Mouse (Mus musculus): ENCODE measurements around the gene Arl4a.

The Arl4a gene

GRCm38 (mm10) chr12:40037876-40038463 lies at the start of gene Arl4a:
TSS of gene Arl4a (minus strand) at chr12:40038025.
- Histone ChIP-seq H3K36me3 (ENCODE audit: insufficient read depth, low read length) (peaks cover 18% of the 10 kb centered on the region), H3K4me1 (replicated peaks; ENCODE audit: low read depth, low read length) (peaks cover 46% of the 10 kb centered on the region), H3K9me3 (ENCODE audit: low read length) (no peaks in the 10 kb centered on the region; the same call in 1 of the 2 replicates), H3K4me3 (replicated peaks; ENCODE audit: low read length) (peak within 1 kb of the TSS; percentile 92), H3K27me3 (ENCODE audit: insufficient read depth, low read length) (no peaks in the 10 kb centered on the region)
- no peak for TF ChIP-seq CTCF (conservative IDR thresholded peaks at IDR 0.05; ENCODE audit: low read length)
- no peak for TF ChIP-seq POU5F1 (IDR thresholded peaks at IDR 0.05; ENCODE audit: borderline replicate concordance, low read length)
- no peak for TF ChIP-seq NANOG (IDR thresholded peaks at IDR 0.05; ENCODE audit: borderline replicate concordance, low read length)

- Histone ChIP-seq H3K36me3 (ENCODE audit: insufficient read depth, low read length) (no peaks in the 10 kb centered on the region), H3K4me3 (replicated peaks; ENCODE audit: low read length) (no peak overlapping the region), H3K27me3 (ENCODE audit: insufficient read depth, low read length) (no peaks in the 10 kb centered on the region), H3K4me1 (replicated peaks; ENCODE audit: low read depth, low read length) (no peaks in the 10 kb centered on the region), H3K9me3 (ENCODE audit: low read length) (no peaks in the 10 kb centered on the region)
- TF ChIP-seq CTCF (conservative IDR thresholded peaks at IDR 0.05; ENCODE audit: low read length): no peak
- TF ChIP-seq NANOG (IDR thresholded peaks at IDR 0.05; ENCODE audit: borderline replicate concordance, low read length): no peak
- no peak for TF ChIP-seq POU5F1 (IDR thresholded peaks at IDR 0.05; ENCODE audit: borderline replicate concordance, low read length)
Observed at GRCm38 (mm10) chr12:40085731-40086322, 48.0 kb upstream of the Arl4a start.

GRCm38 (mm10) chr12:40082453-40083238 lies 44.8 kb upstream of the Arl4a start:
- TF ChIP-seq POU5F1 (IDR thresholded peaks at IDR 0.05; ENCODE audit: borderline replicate concordance, low read length) (no peak), CTCF (conservative IDR thresholded peaks at IDR 0.05; ENCODE audit: low read length) (peak; percentile 81)
- Histone ChIP-seq H3K36me3 (ENCODE audit: insufficient read depth, low read length) (no peaks in the 10 kb centered on the region), H3K4me3 (replicated peaks; ENCODE audit: low read length) (no peak overlapping the region), H3K9me3 (ENCODE audit: low read length) (no peaks in the 10 kb centered on the region), H3K4me1 (replicated peaks; ENCODE audit: low read depth, low read length) (no peaks in the 10 kb centered on the region), H3K27me3 (ENCODE audit: insufficient read depth, low read length) (no peaks in the 10 kb centered on the region)

- no peak for TF ChIP-seq POU5F1 (IDR thresholded peaks at IDR 0.05; ENCODE audit: borderline replicate concordance, low read length)
- TF ChIP-seq NANOG (IDR thresholded peaks at IDR 0.05; ENCODE audit: borderline replicate concordance, low read length): no peak
- TF ChIP-seq CTCF (conservative IDR thresholded peaks at IDR 0.05; ENCODE audit: low read length): no peak
Observed at GRCm38 (mm10) chr12:40082048-40082447, 44.2 kb upstream of the Arl4a start.

GRCm38 (mm10) chr12:40073660-40074059 lies 35.8 kb upstream of the Arl4a start:
- no peaks in the 10 kb centered on the region for H3K36me3 ChIP-seq (ENCODE audit: insufficient read depth, low read length)
- H3K4me3 ChIP-seq (replicated peaks; ENCODE audit: low read length): no peak overlapping the region
- no peaks in the 10 kb centered on the region for H3K27me3 ChIP-seq (ENCODE audit: insufficient read depth, low read length)
- TF ChIP-seq CTCF (conservative IDR thresholded peaks at IDR 0.05; ENCODE audit: low read length) (no peak), NANOG (IDR thresholded peaks at IDR 0.05; ENCODE audit: borderline replicate concordance, low read length) (no peak), POU5F1 (IDR thresholded peaks at IDR 0.05; ENCODE audit: borderline replicate concordance, low read length) (no peak)
- no peaks in the 10 kb centered on the region for H3K4me1 ChIP-seq (replicated peaks; ENCODE audit: low read depth, low read length)
- H3K9me3 ChIP-seq (ENCODE audit: low read length): no peaks in the 10 kb centered on the region

More at GRCm38 (mm10) chr12:40082048-40082447, 44.2 kb upstream of the Arl4a start:
- H3K4me3 ChIP-seq (replicated peaks; ENCODE audit: low read length): no peak overlapping the region
- no peaks in the 10 kb centered on the region for H3K4me1 ChIP-seq (replicated peaks; ENCODE audit: low read depth, low read length)
- no peaks in the 10 kb centered on the region for H3K36me3 ChIP-seq (ENCODE audit: insufficient read depth, low read length)
- H3K27me3 ChIP-seq (ENCODE audit: insufficient read depth, low read length): no peaks in the 10 kb centered on the region
- no peaks in the 10 kb centered on the region for H3K9me3 ChIP-seq (ENCODE audit: low read length)

GRCm38 (mm10) chr12:40047024-40047423 lies 9.2 kb upstream of the Arl4a start:
- peaks cover 19% of the 10 kb centered on the region for H3K9me3 ChIP-seq (ENCODE audit: low read length)
- TF ChIP-seq NANOG (IDR thresholded peaks at IDR 0.05; ENCODE audit: borderline replicate concordance, low read length) (no peak), CTCF (conservative IDR thresholded peaks at IDR 0.05; ENCODE audit: low read length) (no peak), POU5F1 (IDR thresholded peaks at IDR 0.05; ENCODE audit: borderline replicate concordance, low read length) (no peak)
- H3K27me3 ChIP-seq (ENCODE audit: insufficient read depth, low read length): no peaks in the 10 kb centered on the region
- H3K4me1 ChIP-seq (replicated peaks; ENCODE audit: low read depth, low read length): peaks cover 20% of the 10 kb centered on the region
- no peak overlapping the region for H3K4me3 ChIP-seq (replicated peaks; ENCODE audit: low read length)
- H3K36me3 ChIP-seq (ENCODE audit: insufficient read depth, low read length): no peaks in the 10 kb centered on the region

- H3K9me3 ChIP-seq (ENCODE audit: low read length): peaks cover 19% of the 10 kb centered on the region
- no peak overlapping the region for H3K4me3 ChIP-seq (replicated peaks; ENCODE audit: low read length)
- TF ChIP-seq CTCF (conservative IDR thresholded peaks at IDR 0.05; ENCODE audit: low read length): no peak
- peak; percentile 32; the same call in 1 of the 2 replicates for TF ChIP-seq NANOG (IDR thresholded peaks at IDR 0.05; ENCODE audit: borderline replicate concordance, low read length)
- H3K4me1 ChIP-seq (replicated peaks; ENCODE audit: low read depth, low read length): peaks cover 27% of the 10 kb centered on the region
- H3K27me3 ChIP-seq (ENCODE audit: insufficient read depth, low read length): no peaks in the 10 kb centered on the region
- no peaks in the 10 kb centered on the region for H3K36me3 ChIP-seq (ENCODE audit: insufficient read depth, low read length)
Observed at GRCm38 (mm10) chr12:40043816-40044585, 6.2 kb upstream of the Arl4a start.

- Histone ChIP-seq H3K9me3 (ENCODE audit: low read length) (peaks cover 15% of the 10 kb centered on the region), H3K4me3 (replicated peaks; ENCODE audit: low read length) (no peak overlapping the region), H3K27me3 (ENCODE audit: insufficient read depth, low read length) (no peaks in the 10 kb centered on the region), H3K36me3 (ENCODE audit: insufficient read depth, low read length) (peaks cover 7% of the 10 kb centered on the region), H3K4me1 (replicated peaks; ENCODE audit: low read depth, low read length) (peaks cover 46% of the 10 kb centered on the region)
- TF ChIP-seq CTCF (conservative IDR thresholded peaks at IDR 0.05; ENCODE audit: low read length) (peak; percentile 35), NANOG (IDR thresholded peaks at IDR 0.05; ENCODE audit: borderline replicate concordance, low read length) (no peak)
Observed at GRCm38 (mm10) chr12:40040067-40040466, 2.2 kb upstream of the Arl4a start.
